Mouse (Mus musculus): ENCODE data around the gene Gm11077. TPM values are rescaled to one million over a fixed set of nuclear protein-coding genes. Genes with fewer than 3 reads are reported as not detected.

The Gm11077 gene
- polyA plus RNA-seq (2014; fragmentation: Illumina TruSeq; extraction: RNeasy Lipid Tissue Mini Kit (QIAGEN cat#74804); ENCODE audit: low read depth, low replicate concordance), result not detected

DNA sequence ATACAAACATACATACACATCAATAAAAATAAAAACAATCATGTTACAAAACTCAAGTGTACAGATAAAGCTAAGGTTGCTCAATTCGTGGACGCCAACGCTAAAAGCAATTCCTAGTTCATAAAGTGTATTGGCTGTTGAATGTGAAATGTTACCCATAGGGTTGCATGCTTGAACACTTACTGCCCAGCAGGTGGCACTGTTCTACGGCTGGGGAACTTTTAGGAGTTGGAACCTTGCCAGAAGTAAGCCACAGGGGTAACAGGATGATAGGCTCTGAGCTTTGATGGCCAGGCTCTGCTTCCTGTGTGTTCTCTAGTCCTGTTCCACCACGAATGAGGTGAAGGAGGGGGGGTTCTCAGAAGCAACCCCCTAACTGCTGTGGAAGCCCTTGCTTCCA, at the start of gene Gm11077:
Gene Gm11077, plus strand, starts transcription at position 13 of the 400 bp plus-strand sequence.

Other genes starting within 250 kb of the Gm11077 start
- 30.8 TPM for gene Aebp2, start 106.6 kb upstream of the Gm11077 start, polyA plus RNA-seq (2014; fragmentation: Illumina TruSeq; extraction: RNeasy Lipid Tissue Mini Kit (QIAGEN cat#74804); ENCODE audit: low read depth, low replicate concordance)

Data from liver, adult 10 weeks (tissue).